Comparison of ENCODE assay signal across 8 mouse cellular contexts in the genomic region with DNA sequence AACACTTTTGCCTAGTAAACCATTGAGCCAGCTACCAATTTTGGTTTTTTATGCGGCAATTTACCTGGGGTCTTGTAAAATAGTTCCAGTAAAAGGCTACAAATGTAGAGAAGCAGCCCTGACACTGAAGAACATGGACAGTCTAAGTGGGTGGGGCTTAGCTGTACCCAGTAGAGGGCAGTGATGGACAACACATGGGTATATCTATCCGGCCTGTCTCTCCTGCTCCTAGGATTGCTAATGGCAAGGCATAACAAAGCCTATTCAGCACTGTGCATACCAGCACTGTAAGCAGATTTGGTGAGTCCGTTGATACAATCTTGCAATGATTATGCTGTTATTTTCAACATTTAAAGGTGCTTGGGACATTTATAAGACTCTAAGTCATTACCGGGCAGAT. TPM values are rescaled to one million over a fixed set of nuclear protein-coding genes. Genes with fewer than 3 reads are reported as not detected.
DNase-seq lines count a peak whose midpoint lies in the region; ATAC-seq and TF ChIP-seq lines count a peak whose summit lies in the region.

No protein-coding gene starts in this region.

- no peaks in the 10 kb centered on the region for H3K27me3 ChIP-seq in MEL (ENCODE audit: control insufficient read depth in 1 of 2, insufficient read depth in 2 of 2, low read length in 2 of 2)
- no peaks in the 10 kb centered on the region for H3K27me3 ChIP-seq in intestine, embryonic 14.5 days (replicated peaks; ENCODE audit: control insufficient read depth, insufficient read depth, low read length)
- no peaks in the 10 kb centered on the region for H3K27me3 ChIP-seq in liver, embryonic 16.5 days (ENCODE audit: control insufficient read depth, insufficient read depth, low read depth, low read length)

- intact Hi-C loops in heart, postnatal 25 days (cut with DNase I): loop anchor here (1.0 kb wide), 1 partner anchor 56 kb away; no protein-coding TSS in a partner anchor

- DNase-seq in heart, adult 18-20 months: peak; percentile 51 to 61
- no peak for DNase-seq in heart, postnatal 25 days (ENCODE audit: low spot score)
- DNase-seq in MEL (ENCODE audit: low read depth, low spot score): no peak
- peak; percentile 63 for DNase-seq in embryo, embryonic 9.5 days (ENCODE audit: extremely low spot score)
- DNase-seq in intestine, embryonic 14.5 days (ENCODE audit: low spot score): no peak
- no peak for DNase-seq in ovary, postnatal 36 days (ENCODE audit: low spot score)

- no peaks in the 10 kb centered on the region for H3K4me1 ChIP-seq in MEL (ENCODE audit: control insufficient read depth in 1 of 2, insufficient read depth in 2 of 2, low read length in 2 of 2)
- H3K4me1 ChIP-seq in intestine, embryonic 14.5 days (replicated peaks; ENCODE audit: control insufficient read depth, insufficient read depth, low read length): no peaks in the 10 kb centered on the region
- H3K4me1 ChIP-seq in liver, embryonic 16.5 days (ENCODE audit: control insufficient read depth, low read depth, low read length): no peaks in the 10 kb centered on the region; the same call in 1 of the 2 replicates

- H3K4me2 ChIP-seq in intestine, embryonic 14.5 days (ENCODE audit: low read length): no peak overlapping the region
- no peak overlapping the region for H3K4me2 ChIP-seq in liver, embryonic 16.5 days (ENCODE audit: low read depth, low read length)

- peak; percentile 79 for ATAC-seq in intestine, embryonic 14.5 days (replicated peaks; ENCODE audit: low FRiP score, low TSS enrichment, low read depth)
- peak; percentile 79 for ATAC-seq in liver, embryonic 16.5 days (ENCODE audit: low read depth)
- ATAC-seq in neutrophil, adult 5-6 weeks (ENCODE audit: extremely low read depth, insufficient number of reproducible peaks, low FRiP score, poor library complexity, severe bottlenecking): peak; percentile 45

- peak; percentile 70 for TF ChIP-seq RAD21 in MEL (IDR thresholded peaks at IDR 0.05; ENCODE audit: low read depth, low read length)

- TF ChIP-seq POLR2A in MEL (IDR thresholded peaks at IDR 0.05; ENCODE audit: control insufficient read depth in 1 of 2, insufficient read depth in 1 of 2, low read depth in 1 of 2, low read length in 2 of 2, poor library complexity in 1 of 2): no peak

- TF ChIP-seq CTCF in MEL (IDR thresholded peaks at IDR 0.05 in 2 of 3, conservative IDR thresholded peaks at IDR 0.05 in 1 of 3; ENCODE audit: control insufficient read depth in 1 of 3, insufficient read depth in 1 of 3, low read depth in 2 of 3, low read length in 3 of 3, poor library complexity in 1 of 3, severe bottlenecking in 1 of 3): peak; percentile 47 to 61 (median 53)

- no peak overlapping the region for H3K27ac ChIP-seq in MEL (ENCODE audit: control insufficient read depth, low read depth, low read length)
- no peak overlapping the region for H3K27ac ChIP-seq in intestine, embryonic 14.5 days (ENCODE audit: low read depth)
- no peak overlapping the region for H3K27ac ChIP-seq in liver, embryonic 16.5 days (ENCODE audit: low read length)

- H3K36me3 ChIP-seq in MEL (ENCODE audit: control insufficient read depth in 1 of 2, insufficient read depth in 2 of 2, low read length in 2 of 2): peaks cover 0 to 2% of the 10 kb centered on the region in 2 experiments; a peak in 1 of 4 replicates
- no peaks in the 10 kb centered on the region for H3K36me3 ChIP-seq in intestine, embryonic 14.5 days (ENCODE audit: control insufficient read depth, insufficient read depth, low read length)
- H3K36me3 ChIP-seq in liver, embryonic 16.5 days (ENCODE audit: control insufficient read depth, insufficient read depth): no peaks in the 10 kb centered on the region

- 50% methylated on average over 4 of the region's 4 CpGs for WGBS in intestine, embryonic 14.5 days
- 40% methylated on average over 4 of the region's 4 CpGs for WGBS in liver, embryonic 16.5 days (ENCODE audit: insufficient replicate concordance)

- TF ChIP-seq EP300 in MEL (IDR thresholded peaks at IDR 0.05; ENCODE audit: low read depth in 1 of 2, low read length in 2 of 2): no peak

- H3K9me3 ChIP-seq in MEL (replicated peaks; ENCODE audit: insufficient read depth, low read length): no peaks in the 10 kb centered on the region
- H3K9me3 ChIP-seq in intestine, embryonic 14.5 days (ENCODE audit: control insufficient read depth, low read length): no peaks in the 10 kb centered on the region
- no peaks in the 10 kb centered on the region for H3K9me3 ChIP-seq in liver, embryonic 16.5 days (replicated peaks; ENCODE audit: control insufficient read depth, low read length)

- H3K4me3 ChIP-seq in MEL (ENCODE audit: control insufficient read depth in 1 of 2, insufficient read depth in 1 of 2, low read depth in 2 of 2, low read length in 2 of 2): no peak overlapping the region
- H3K4me3 ChIP-seq in intestine, embryonic 14.5 days (ENCODE audit: low read depth, low read length): no peak overlapping the region
- H3K4me3 ChIP-seq in liver, embryonic 16.5 days (ENCODE audit: low read depth, low read length): no peak overlapping the region

- H3K79me2 ChIP-seq in MEL (ENCODE audit: control insufficient read depth, insufficient read depth, low read length, poor library complexity): no peaks in the 10 kb centered on the region

- no peak overlapping the region for H3K9ac ChIP-seq in MEL (ENCODE audit: control insufficient read depth, low read depth, low read length, poor library complexity, severe bottlenecking)
- H3K9ac ChIP-seq in intestine, embryonic 14.5 days (ENCODE audit: low read length): no peak overlapping the region
- no peak overlapping the region for H3K9ac ChIP-seq in liver, embryonic 16.5 days (ENCODE audit: low read depth, low read length)

TF ChIP-seq in MEL, 35 proteins besides CTCF, POLR2A, EP300 and RAD21:
- TF ChIP-seq ELF1 (IDR thresholded peaks at IDR 0.05; ENCODE audit: low read depth, low read length) (no peak), MEF2A (IDR thresholded peaks at IDR 0.05; ENCODE audit: extremely low read depth, insufficient replicate concordance, low read depth, low read length, poor library complexity, severe bottlenecking) (no peak), NRF1 (IDR thresholded peaks at IDR 0.05; ENCODE audit: insufficient read depth, low read depth, low read length, poor library complexity, severe bottlenecking) (no peak), UBTF (IDR thresholded peaks at IDR 0.05; ENCODE audit: borderline replicate concordance, insufficient read depth, low read depth, low read length) (no peak), SMC3 (IDR thresholded peaks at IDR 0.05; ENCODE audit: low read depth, low read length) (peak; percentile 66), TBP (IDR thresholded peaks at IDR 0.05; ENCODE audit: low read depth, low read length) (no peak), MAFK (IDR thresholded peaks at IDR 0.05; ENCODE audit: borderline replicate concordance, low read depth, low read length) (no peak), MYB (IDR thresholded peaks at IDR 0.05; ENCODE audit: low read depth, low read length) (no peak), MAZ (IDR thresholded peaks at IDR 0.05; ENCODE audit: low read depth, low read length) (no peak), TCF12 (IDR thresholded peaks at IDR 0.05; ENCODE audit: low read depth, low read length) (no peak), KAT2A (conservative IDR thresholded peaks at IDR 0.05; ENCODE audit: low read depth, low read length) (no peak), RCOR1 (IDR thresholded peaks at IDR 0.05; ENCODE audit: low read depth, low read length) (no peak), GABPA (IDR thresholded peaks at IDR 0.05; ENCODE audit: low read depth, low read length) (no peak), POLR2AphosphoS2 (IDR thresholded peaks at IDR 0.05; ENCODE audit: low read length) (no peak), E2F4 (IDR thresholded peaks at IDR 0.05; ENCODE audit: borderline replicate concordance, low read depth, low read length) (no peak), ZNF384 (IDR thresholded peaks at IDR 0.05; ENCODE audit: low read depth, low read length) (peak; percentile 50; the same call in 1 of the 2 replicates), USF2 (IDR thresholded peaks at IDR 0.05; ENCODE audit: borderline replicate concordance in 1 of 2, insufficient read depth in 1 of 2, low read depth in 1 of 2, low read length in 2 of 2) (no peak), ETS1 (IDR thresholded peaks at IDR 0.05; ENCODE audit: low read depth, low read length) (no peak), ZC3H11A (IDR thresholded peaks at IDR 0.05; ENCODE audit: low read depth, low read length) (peak; percentile 76)
TF ChIP-seq in MEL: peak in this region for 3.

RNA-seq across cellular contexts. Expression of a gene that starts 12.4 kb away (rescaled TPM):
- total RNA-seq in heart, adult 18-20 months (2021): 10 to 100 TPM; 13.8 to 18.2 TPM
- total RNA-seq in heart, postnatal 25 days (2021): 10 to 100 TPM; 17.1 to 18.1 TPM
- total RNA-seq in MEL (2012; rRNA removed): 16.7 and 24.8 TPM in 2 replicates
- polyA plus RNA-seq in MEL (2012; ENCODE audit: insufficient read depth in 1 of 2, insufficient read length in 2 of 2, low read depth in 1 of 2, low replicate concordance in 2 of 2, missing spikeins in 1 of 2): 10 to 100 TPM in 1 of 2 experiments, not detected in 1; 29.9 TPM
- polyA plus RNA-seq in intestine, embryonic 14.5 days (2014; fragmentation: Nextera tagmentation; extraction: Ambion mirVana): 71.4 and 76.1 TPM in 2 replicates
- 29.1 and 30.0 TPM in 2 replicates for polyA plus RNA-seq in liver, embryonic 16.5 days (2015; fragmentation: Nextera tagmentation; extraction: Ambion mirVana)
- total RNA-seq in neutrophil, adult 5-6 weeks (2017): 56.7 and 60.5 TPM in 2 replicates

RNA-seq across cellular contexts. Expression of a gene that starts 34.6 kb away (rescaled TPM):
- 10 to 100 TPM; 33.8 to 46.0 TPM for total RNA-seq in heart, adult 18-20 months (2021)
- 10 to 100 TPM; 16.3 to 17.0 TPM for total RNA-seq in heart, postnatal 25 days (2021)
- total RNA-seq in MEL (2012; rRNA removed): 19.2 and 20.3 TPM in 2 replicates
- 10 to 100 TPM in 1 of 2 experiments, not detected in 1; 28.5 TPM for polyA plus RNA-seq in MEL (2012; ENCODE audit: insufficient read depth in 1 of 2, insufficient read length in 2 of 2, low read depth in 1 of 2, low replicate concordance in 2 of 2, missing spikeins in 1 of 2)
- polyA plus RNA-seq in intestine, embryonic 14.5 days (2014; fragmentation: Nextera tagmentation; extraction: Ambion mirVana): 46.3 and 46.4 TPM in 2 replicates
- polyA plus RNA-seq in liver, embryonic 16.5 days (2015; fragmentation: Nextera tagmentation; extraction: Ambion mirVana): 92.7 and 96.5 TPM in 2 replicates
- 35.5 and 36.1 TPM in 2 replicates for total RNA-seq in neutrophil, adult 5-6 weeks (2017)

Comparison
In these comparisons a context has a peak if more than half of its experiments do, and no peak if none do; other contexts are left out.
1. DNase-seq: peak in heart, adult 18-20 months (2 of 2) and embryo, embryonic 9.5 days (single experiment); none in heart, postnatal 25 days (single experiment), MEL (single experiment), intestine, embryonic 14.5 days (single experiment) and ovary, postnatal 36 days (single experiment).
2. Peak in every context shown above with its lines, with median percentiles within 50 percentile points of each other: ATAC-seq.